ENCODE assay signal across 8 mouse cellular contexts in genomic region chr5:135935176-135935523, GRCm38 (mm10). TPM values are rescaled to one million over a fixed set of nuclear protein-coding genes. Genes with fewer than 3 reads are reported as not detected.
DNase-seq lines count a peak whose midpoint lies in the region; ATAC-seq and TF ChIP-seq lines count a peak whose summit lies in the region.

No protein-coding gene starts in this region.

- in situ Hi-C loops in ES-E14 (cut with MboI; ENCODE audit: low sequenced_read_pairs in 2 of 2, unreplicated experiment in 2 of 2) = no loop called here

- H3K27ac ChIP-seq in heart, embryonic 11.5 days (ENCODE audit: low read depth, low read length) = peak overlapping the region; percentile 98
- H3K27ac ChIP-seq in ES-E14 (ENCODE audit: insufficient read depth, low read depth, low read length, poor library complexity, severe bottlenecking) = peak overlapping the region; percentile 98
- peak overlapping the region; percentile 93 for H3K27ac ChIP-seq in hindbrain, embryonic 11.5 days (ENCODE audit: low read depth, low read length)

- WGBS in heart, embryonic 11.5 days (ENCODE audit: insufficient replicate concordance) = 49% methylated on average over 7 of the region's 7 CpGs
- 55% methylated on average over 7 of the region's 7 CpGs for WGBS in hindbrain, embryonic 11.5 days

- peak overlapping the region; percentile 97 for H3K4me3 ChIP-seq in heart, embryonic 11.5 days (ENCODE audit: low read depth, low read length)
- H3K4me3 ChIP-seq in ES-E14 (ENCODE audit: insufficient read depth in 1 of 2, low read depth in 1 of 2, low read length in 2 of 2, poor library complexity in 1 of 2, severe bottlenecking in 1 of 2) = peak overlapping the region; percentile 19 to 65
- peak overlapping the region; percentile 98; the same call in 1 of the 2 replicates for H3K4me3 ChIP-seq in hindbrain, embryonic 11.5 days (ENCODE audit: low read depth, low read length)
- peak overlapping the region; percentile 100 for H3K4me3 ChIP-seq in megakaryocyte, embryonic 14.5 days (replicated peaks)

- DNase-seq in heart, adult 11 months = no peak
- DNase-seq in ES-E14 (ENCODE audit: low read depth, low spot score) (no peak), adipocyte (ENCODE audit: low spot score) (no peak)
- no peak for DNase-seq in hindbrain, embryonic 11.5 days (ENCODE audit: low spot score)
- no peak for DNase-seq in spleen, postnatal 10 days (ENCODE audit: low spot score in 2 of 2)

- no peaks in the 10 kb centered on the region for H3K9me3 ChIP-seq in heart, embryonic 11.5 days (replicated peaks; ENCODE audit: control insufficient read depth, low read length)
- H3K9me3 ChIP-seq in ES-E14 (ENCODE audit: control insufficient read depth, insufficient read depth, low read depth, low read length) = no peaks in the 10 kb centered on the region
- no peaks in the 10 kb centered on the region for H3K9me3 ChIP-seq in hindbrain, embryonic 11.5 days (ENCODE audit: control insufficient read depth, low read length)
- H3K9me3 ChIP-seq in megakaryocyte, embryonic 14.5 days = no peaks in the 10 kb centered on the region

- H3K36me3 ChIP-seq in heart, embryonic 11.5 days (ENCODE audit: control insufficient read depth, insufficient read depth, low read length) = peaks cover 9% of the 10 kb centered on the region
- peaks cover 19% of the 10 kb centered on the region for H3K36me3 ChIP-seq in ES-E14 (ENCODE audit: control insufficient read depth, insufficient read depth, low read length, poor library complexity, severe bottlenecking)
- H3K36me3 ChIP-seq in hindbrain, embryonic 11.5 days (ENCODE audit: control insufficient read depth, insufficient read depth, low read length) = 0 out of 2 replicates have a peak, but pooled peaks cover 3% of the 10 kb centered on the region
- peaks cover 23% of the 10 kb centered on the region for H3K36me3 ChIP-seq in megakaryocyte, embryonic 14.5 days (replicated peaks; ENCODE audit: low read length)

- peak; percentile 19; the same call in 1 of the 2 replicates for ATAC-seq in heart, embryonic 11.5 days (replicated peaks; ENCODE audit: insufficient number of reproducible peaks, low FRiP score, low TSS enrichment)
- peak; percentile 55; the same call in 1 of the 2 replicates for ATAC-seq in hindbrain, embryonic 11.5 days (ENCODE audit: low FRiP score)
- no peak for ATAC-seq in megakaryocyte progenitor cell, adult 5-6 weeks (replicated peaks; ENCODE audit: poor library complexity)

- H3K4me1 ChIP-seq in heart, embryonic 11.5 days (ENCODE audit: control insufficient read depth, insufficient read depth, low read length) = peaks cover 8% of the 10 kb centered on the region; the same call in 1 of the 2 replicates
- H3K4me1 ChIP-seq in ES-E14 (ENCODE audit: control insufficient read depth in 2 of 2, insufficient read depth in 2 of 2, low read length in 2 of 2, poor library complexity in 1 of 2) = peaks cover 6 to 12% of the 10 kb centered on the region in 2 experiments; a peak in 3 of 4 replicates
- peaks cover 2% of the 10 kb centered on the region; the same call in 1 of the 2 replicates for H3K4me1 ChIP-seq in hindbrain, embryonic 11.5 days (replicated peaks; ENCODE audit: control insufficient read depth, insufficient read depth, low read length)
- H3K4me1 ChIP-seq in megakaryocyte, embryonic 14.5 days = peaks cover 35% of the 10 kb centered on the region

- peak overlapping the region; percentile 60 for H3K9ac ChIP-seq in heart, embryonic 11.5 days (ENCODE audit: low read depth, low read length)
- peak overlapping the region; percentile 79 for H3K9ac ChIP-seq in ES-E14 (ENCODE audit: insufficient read depth, low read depth, low read length, poor library complexity, severe bottlenecking)
- no peak overlapping the region for H3K9ac ChIP-seq in hindbrain, embryonic 11.5 days (ENCODE audit: low read depth, low read length)

- peak overlapping the region; percentile 79 for H3K4me2 ChIP-seq in heart, embryonic 11.5 days
- H3K4me2 ChIP-seq in hindbrain, embryonic 11.5 days (replicated peaks; ENCODE audit: low read depth, low read length) = peak overlapping the region; percentile 9

- H3K27me3 ChIP-seq in heart, embryonic 11.5 days (ENCODE audit: control insufficient read depth, insufficient read depth, low read length) = no peaks in the 10 kb centered on the region
- H3K27me3 ChIP-seq in hindbrain, embryonic 11.5 days (ENCODE audit: control insufficient read depth, insufficient read depth, low read length) = no peaks in the 10 kb centered on the region
- no peaks in the 10 kb centered on the region for H3K27me3 ChIP-seq in megakaryocyte, embryonic 14.5 days (replicated peaks)

TF ChIP-seq in ES-E14, 5 proteins besides CTCF, POLR2A, EP300 and RAD21:
- TF ChIP-seq CHD2 (IDR thresholded peaks at IDR 0.05; ENCODE audit: low read depth, low read length) (no peak), ZNF384 (IDR thresholded peaks at IDR 0.05; ENCODE audit: low read depth, low read length) (no peak), MAFK (IDR thresholded peaks at IDR 0.05; ENCODE audit: insufficient read depth, low read depth, low read length) (no peak), ZC3H11A (IDR thresholded peaks at IDR 0.05; ENCODE audit: borderline replicate concordance, low read depth, low read length) (no peak), HCFC1 (IDR thresholded peaks at IDR 0.05; ENCODE audit: borderline replicate concordance, insufficient read depth, low read length) (no peak)

RNA-seq across cellular contexts. Expression of gene Ywhag, which starts 0.7 kb away (rescaled TPM):
- polyA plus RNA-seq in heart, embryonic 11.5 days (2014; fragmentation: Nextera tagmentation; extraction: Ambion mirVana) = 103 and 108 TPM in 2 replicates
- 109 and 176 TPM in 2 replicates for total RNA-seq in ES-E14 (2012; rRNA removed)
- polyA plus RNA-seq in hindbrain, embryonic 11.5 days (2014; fragmentation: Nextera tagmentation; extraction: Ambion mirVana) = 204 and 208 TPM in 2 replicates
- 121 and 148 TPM in 2 replicates for polyA plus RNA-seq in megakaryocyte, embryonic 14.5 days (2012; ENCODE audit: insufficient read depth, low replicate concordance)
- 124 and 130 TPM in 2 replicates for total RNA-seq in megakaryocyte progenitor cell, adult 5-6 weeks (2015)
- total RNA-seq in megakaryocyte progenitor cell, adult 5-6 weeks (2017) = 87.4 and 88.3 TPM in 2 replicates

RNA-seq across cellular contexts. Expression of gene Ssc4d, which starts 39.2 kb away (rescaled TPM):
- 0.93 and 2.3 TPM in 2 replicates for polyA plus RNA-seq in heart, embryonic 11.5 days (2014; fragmentation: Nextera tagmentation; extraction: Ambion mirVana)
- total RNA-seq in ES-E14 (2012; rRNA removed) = 10.9 and 11.0 TPM in 2 replicates
- 1.6 and 2.4 TPM in 2 replicates for polyA plus RNA-seq in hindbrain, embryonic 11.5 days (2014; fragmentation: Nextera tagmentation; extraction: Ambion mirVana)
- polyA plus RNA-seq in megakaryocyte, embryonic 14.5 days (2012; ENCODE audit: insufficient read depth, low replicate concordance) = 5.0 and 13.7 TPM in 2 replicates
- total RNA-seq in megakaryocyte progenitor cell, adult 5-6 weeks (2015) = 3.3 and 6.8 TPM in 2 replicates
- total RNA-seq in megakaryocyte progenitor cell, adult 5-6 weeks (2017) = 2.0 and 2.3 TPM in 2 replicates

RNA-seq across cellular contexts. Expression of gene Zp3, which starts 44.7 kb away (rescaled TPM):
- polyA plus RNA-seq in heart, embryonic 11.5 days (2014; fragmentation: Nextera tagmentation; extraction: Ambion mirVana) = 0.16 TPM in 1 of 2 replicates, not detected in the other
- 12.7 and 16.1 TPM in 2 replicates for total RNA-seq in ES-E14 (2012; rRNA removed)
- polyA plus RNA-seq in hindbrain, embryonic 11.5 days (2014; fragmentation: Nextera tagmentation; extraction: Ambion mirVana) = not detected in 2 replicates
- not detected in 2 replicates for polyA plus RNA-seq in megakaryocyte, embryonic 14.5 days (2012; ENCODE audit: insufficient read depth, low replicate concordance)
- total RNA-seq in megakaryocyte progenitor cell, adult 5-6 weeks (2015) = 0.10 TPM in 1 of 2 replicates, not detected in the other
- total RNA-seq in megakaryocyte progenitor cell, adult 5-6 weeks (2017) = not detected in 2 replicates

RNA-seq across cellular contexts. Expression of gene Hspb1, which starts 47.4 kb away (rescaled TPM):
- 815 and 827 TPM in 2 replicates for polyA plus RNA-seq in heart, embryonic 11.5 days (2014; fragmentation: Nextera tagmentation; extraction: Ambion mirVana)
- total RNA-seq in ES-E14 (2012; rRNA removed) = 630 and 878 TPM in 2 replicates
- polyA plus RNA-seq in hindbrain, embryonic 11.5 days (2014; fragmentation: Nextera tagmentation; extraction: Ambion mirVana) = 16.6 and 26.1 TPM in 2 replicates
- 0.79 TPM in 1 of 2 replicates, not detected in the other for polyA plus RNA-seq in megakaryocyte, embryonic 14.5 days (2012; ENCODE audit: insufficient read depth, low replicate concordance)
- total RNA-seq in megakaryocyte progenitor cell, adult 5-6 weeks (2015) = not detected in 2 replicates
- total RNA-seq in megakaryocyte progenitor cell, adult 5-6 weeks (2017) = not detected in 2 replicates

RNA-seq across cellular contexts. Expression of gene Dtx2, which starts 59.5 kb away (rescaled TPM):
- 24.7 and 27.2 TPM in 2 replicates for polyA plus RNA-seq in heart, embryonic 11.5 days (2014; fragmentation: Nextera tagmentation; extraction: Ambion mirVana)
- 26.7 and 28.3 TPM in 2 replicates for total RNA-seq in ES-E14 (2012; rRNA removed)
- 21.6 and 23.5 TPM in 2 replicates for polyA plus RNA-seq in hindbrain, embryonic 11.5 days (2014; fragmentation: Nextera tagmentation; extraction: Ambion mirVana)
- polyA plus RNA-seq in megakaryocyte, embryonic 14.5 days (2012; ENCODE audit: insufficient read depth, low replicate concordance) = 23.7 and 30.1 TPM in 2 replicates
- 12.9 and 13.7 TPM in 2 replicates for total RNA-seq in megakaryocyte progenitor cell, adult 5-6 weeks (2015)
- total RNA-seq in megakaryocyte progenitor cell, adult 5-6 weeks (2017) = 4.7 and 5.5 TPM in 2 replicates

Comparison
In these comparisons a context has a peak if more than half of its experiments do, and no peak if none do; other contexts are left out.
1. H3K4me3 ChIP-seq: peak in every context shown above with its lines; median percentile 100 in megakaryocyte, embryonic 14.5 days; 98 in hindbrain, embryonic 11.5 days; 97 in heart, embryonic 11.5 days; 42 in ES-E14.